Mouse (Mus musculus) forebrain, embryonic 13.5 days (tissue): ENCODE results near the gene Rasgrp2. TPM values are rescaled to one million over a fixed set of nuclear protein-coding genes. Genes with fewer than 3 reads are reported as not detected.
A peak's percentile ranks its signal among the peaks of the same experiment; 100 is the strongest.

Experiments
- ATAC-seq: fragments of 200-750 bp; cut with Nextera tagmentation; 2 replicates; pipeline ENCODE4 v1.8.0; 2017
- H3K27ac ChIP-seq: fragments of 300-500 bp; sonication (generic); 2 replicates; pipeline ENCODE4 v1.5.1; 2015; ENCODE audit warnings: inconsistent platforms, mild to moderate bottlenecking, moderate library complexity
- H3K27me3 ChIP-seq: fragments of 300-500 bp; sonication (generic); 2 replicates; pipeline ENCODE4 v1.6.1; 2015; ENCODE audit warnings: mild to moderate bottlenecking, inconsistent platforms
- H3K36me3 ChIP-seq: fragments of 300-500 bp; sonication (generic); 2 replicates; pipeline ENCODE4 v1.6.1; 2015; ENCODE audit warnings: mild to moderate bottlenecking, inconsistent platforms; ENCODE audit not compliant: poor library complexity, severe bottlenecking
- H3K4me1 ChIP-seq: fragments of 300-500 bp; sonication (generic); 2 replicates; pipeline ENCODE4 v1.6.1; 2015; ENCODE audit warnings: inconsistent platforms
- H3K4me2 ChIP-seq: fragments of 300-500 bp; sonication (generic); 2 replicates; pipeline ENCODE4 v1.6.1; 2015; ENCODE audit warnings: inconsistent platforms, mild to moderate bottlenecking, moderate library complexity
- H3K4me3 ChIP-seq: fragments of 300-500 bp; sonication (generic); 2 replicates; pipeline ENCODE4 v1.5.1; 2015; ENCODE audit warnings: mild to moderate bottlenecking, inconsistent platforms
- H3K9ac ChIP-seq: fragments of 300-500 bp; sonication (generic); 2 replicates; pipeline ENCODE4 v1.6.1; 2015; ENCODE audit warnings: mild to moderate bottlenecking, inconsistent platforms
- H3K9me3 ChIP-seq: fragments of 300-500 bp; sonication (generic); replicated peaks from 2 replicates; pipeline ENCODE4 v1.6.1; 2016; ENCODE audit warnings: inconsistent platforms
- WGBS: fragments of 180-500 bp; shearing (Covaris S2); methylation state at CpG from one replicate; pipeline ENCODE4 v1.1.7; 2015; 5-methylcytosine and 5-hydroxymethylcytosine counted together
- polyA plus RNA-seq: library from polyadenylated mRNA; unstranded; fragments of >200 nt; fragmentation: Nextera tagmentation; extraction: Ambion mirVana; gene quantifications from 2 replicates; pipeline ENCODE4 v1.2.1, GENCODE M21; 2015

Rasgrp2 gene
- polyA plus RNA-seq, 1 experiment from 2014 or later, result 25.1 TPM

GRCm38 (mm10) chr19:6424137-6424881 lies 25.2 kb downstream of the Rasgrp2 start:
- WGBS, result 65% methylated on average over 8 of the region's 8 CpGs
- peak overlapping the region; percentile 70; the same call in 1 of the 2 replicates for H3K27ac ChIP-seq
- H3K4me3 ChIP-seq, result no peak overlapping the region; the same call in 1 of the 2 replicates
- 0 out of 2 replicates have a peak overlapping the region, but pooled peaks have one; percentile 38 for H3K4me2 ChIP-seq
- H3K9ac ChIP-seq, result no peak overlapping the region
- peaks cover 56% of the 10 kb centered on the region for H3K27me3 ChIP-seq
- H3K36me3 ChIP-seq, result peaks cover 8% of the 10 kb centered on the region; the same call in 1 of the 2 replicates
- no peak for ATAC-seq
- peaks cover 100% of the 10 kb centered on the region for H3K4me1 ChIP-seq
- no peaks in the 10 kb centered on the region for H3K9me3 ChIP-seq

GRCm38 (mm10) chr19:6425595-6425994 lies 26.5 kb downstream of the Rasgrp2 start:
- Histone ChIP-seq H3K4me1 (peaks cover 96% of the 10 kb centered on the region), H3K9me3 (no peaks in the 10 kb centered on the region), H3K4me2 (peak overlapping the region; percentile 38), H3K9ac (0 out of 2 replicates have a peak overlapping the region, but pooled peaks have one; percentile 2), H3K4me3 (no peak overlapping the region), H3K27me3 (peaks cover 56% of the 10 kb centered on the region), H3K27ac (peak overlapping the region; percentile 70), H3K36me3 (peaks cover 8% of the 10 kb centered on the region; the same call in 1 of the 2 replicates)
- ATAC-seq, result peak; percentile 44
- WGBS, result 23% methylated on average over 5 of the region's 5 CpGs

DNA sequence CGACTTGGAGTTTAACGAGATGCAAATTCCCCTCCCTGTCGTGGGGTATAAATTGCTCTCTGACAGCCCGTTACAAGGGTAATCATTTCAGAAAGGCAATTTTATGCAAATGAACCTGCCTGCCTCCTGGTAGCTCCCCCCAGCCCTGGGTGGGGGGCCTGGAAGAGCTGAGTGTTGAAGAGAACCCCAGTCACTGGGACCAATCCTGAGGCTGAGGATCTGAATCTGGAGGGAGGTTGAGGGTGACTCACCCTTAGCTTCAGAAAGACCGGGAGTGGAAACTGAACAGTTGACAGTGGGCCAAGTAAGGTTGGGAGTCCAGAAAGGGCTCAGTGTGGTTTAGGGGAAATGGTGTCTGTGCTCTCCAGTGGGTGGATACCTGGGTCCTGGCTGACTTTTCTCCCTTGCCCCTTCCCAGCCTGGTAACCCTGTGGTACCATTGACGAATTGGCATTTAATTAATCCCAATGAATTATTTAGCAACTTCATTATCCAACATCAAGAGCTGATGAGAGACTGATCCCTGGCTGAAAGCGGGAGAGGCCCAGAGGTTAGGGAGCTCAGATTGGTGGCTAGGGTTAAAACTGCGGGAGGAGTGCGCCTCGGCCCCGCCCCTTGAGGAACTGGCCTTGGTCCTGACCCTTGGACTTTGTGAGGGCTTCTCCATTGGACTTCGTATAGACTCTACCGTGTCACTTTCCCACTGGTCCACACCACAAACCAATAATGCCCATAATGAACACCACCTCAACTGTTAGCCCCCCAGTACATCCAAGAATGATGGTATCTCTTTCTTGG lies 27.8 kb downstream of the Rasgrp2 start:
- H3K9ac ChIP-seq, result no peak overlapping the region
- peak overlapping the region; percentile 54 for H3K27ac ChIP-seq
- ATAC-seq, result peak; percentile 44; the same call in 1 of the 2 replicates
- H3K36me3 ChIP-seq, result peaks cover 8% of the 10 kb centered on the region; the same call in 1 of the 2 replicates
- H3K4me1 ChIP-seq, result peaks cover 92% of the 10 kb centered on the region
- 7% methylated on average over 13 of the region's 13 CpGs for WGBS
- peaks cover 55% of the 10 kb centered on the region for H3K27me3 ChIP-seq
- H3K4me2 ChIP-seq, result peak overlapping the region; percentile 62
- peak overlapping the region; percentile 36 for H3K4me3 ChIP-seq
- H3K9me3 ChIP-seq, result no peaks in the 10 kb centered on the region

DNA sequence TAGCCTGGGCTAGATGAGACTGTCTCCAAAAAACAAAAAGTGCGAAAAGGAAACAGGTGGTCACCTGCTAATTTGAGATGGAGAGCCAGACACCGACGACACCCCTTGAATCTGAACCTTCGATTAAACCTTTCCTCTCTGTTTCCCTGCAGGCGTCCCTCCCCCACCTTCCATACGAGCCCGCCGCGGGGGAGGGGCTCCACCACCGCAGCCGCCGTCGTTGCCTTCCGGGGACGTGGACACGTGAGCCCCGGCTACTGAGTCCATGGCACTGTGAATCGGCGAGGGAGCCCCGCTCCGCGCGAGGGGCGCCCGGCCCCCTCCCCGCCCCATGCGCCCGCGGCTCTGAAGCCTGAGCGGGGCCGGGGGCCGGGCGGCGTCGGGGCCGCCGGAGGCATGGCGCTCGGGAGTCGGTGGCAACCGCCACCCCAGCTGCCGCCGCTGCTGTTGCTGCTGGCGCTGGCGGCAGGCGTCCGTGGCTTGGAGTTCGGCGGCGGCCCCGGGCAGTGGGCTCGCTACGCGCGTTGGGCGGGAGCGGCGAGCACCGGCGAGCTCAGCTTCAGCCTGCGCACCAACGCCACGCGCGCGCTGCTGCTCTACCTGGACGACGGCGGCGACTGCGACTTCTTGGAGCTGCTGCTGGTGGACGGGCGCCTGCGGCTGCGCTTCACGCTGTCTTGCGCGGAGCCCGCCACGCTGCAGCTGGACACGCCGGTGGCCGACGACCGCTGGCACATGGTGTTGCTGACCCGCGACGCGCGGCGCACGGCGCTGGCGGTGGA lies 28.7 kb downstream of the Rasgrp2 start:
- Histone ChIP-seq H3K9ac (peak overlapping the region; percentile 43), H3K4me1 (peaks cover 86% of the 10 kb centered on the region), H3K27me3 (peaks cover 55% of the 10 kb centered on the region), H3K4me2 (peak overlapping the region; percentile 62), H3K9me3 (no peaks in the 10 kb centered on the region), H3K27ac (peak overlapping the region; percentile 54), H3K36me3 (peaks cover 8% of the 10 kb centered on the region; the same call in 1 of the 2 replicates), H3K4me3 (peak overlapping the region; percentile 36)
- 2% methylated on average over 71 of the region's 94 CpGs for WGBS
- ATAC-seq, result peak; percentile 14; the same call in 1 of the 2 replicates

GRCm38 (mm10) chr19:6428501-6429200 lies 29.5 kb downstream of the Rasgrp2 start:
- WGBS, result under 1% methylated on average over 60 of the region's 60 CpGs
- Histone ChIP-seq H3K27ac (no peak overlapping the region), H3K27me3 (peaks cover 54% of the 10 kb centered on the region), H3K9me3 (no peaks in the 10 kb centered on the region), H3K36me3 (peaks cover 8% of the 10 kb centered on the region; the same call in 1 of the 2 replicates), H3K9ac (peak overlapping the region; percentile 43), H3K4me1 (peaks cover 84% of the 10 kb centered on the region), H3K4me3 (peak overlapping the region; percentile 36), H3K4me2 (peak overlapping the region; percentile 62)
- ATAC-seq, result peak; percentile 54

GRCm38 (mm10) chr19:6443016-6443415 lies 43.9 kb downstream of the Rasgrp2 start:
- peaks cover 61% of the 10 kb centered on the region for H3K4me1 ChIP-seq
- WGBS, result 73% methylated on average over 10 of the region's 10 CpGs
- no peaks in the 10 kb centered on the region for H3K9me3 ChIP-seq
- H3K36me3 ChIP-seq, result no peaks in the 10 kb centered on the region
- H3K4me2 ChIP-seq, result no peak overlapping the region
- peak overlapping the region; percentile 21; the same call in 1 of the 2 replicates for H3K27ac ChIP-seq
- H3K4me3 ChIP-seq, result no peak overlapping the region
- no peak overlapping the region for H3K9ac ChIP-seq
- ATAC-seq, result no peak
- no peaks in the 10 kb centered on the region for H3K27me3 ChIP-seq

GRCm38 (mm10) chr19:6445761-6446423 lies 46.8 kb downstream of the Rasgrp2 start:
- H3K27ac ChIP-seq, result peak overlapping the region; percentile 77
- no peaks in the 10 kb centered on the region for H3K9me3 ChIP-seq
- H3K4me3 ChIP-seq, result peak overlapping the region; percentile 18
- H3K36me3 ChIP-seq, result no peaks in the 10 kb centered on the region
- H3K4me1 ChIP-seq, result peaks cover 64% of the 10 kb centered on the region
- peak; percentile 92 for ATAC-seq
- H3K9ac ChIP-seq, result peak overlapping the region; percentile 51
- peak overlapping the region; percentile 54 for H3K4me2 ChIP-seq
- 3% methylated on average over 10 of the region's 10 CpGs for WGBS
- H3K27me3 ChIP-seq, result no peaks in the 10 kb centered on the region

DNA sequence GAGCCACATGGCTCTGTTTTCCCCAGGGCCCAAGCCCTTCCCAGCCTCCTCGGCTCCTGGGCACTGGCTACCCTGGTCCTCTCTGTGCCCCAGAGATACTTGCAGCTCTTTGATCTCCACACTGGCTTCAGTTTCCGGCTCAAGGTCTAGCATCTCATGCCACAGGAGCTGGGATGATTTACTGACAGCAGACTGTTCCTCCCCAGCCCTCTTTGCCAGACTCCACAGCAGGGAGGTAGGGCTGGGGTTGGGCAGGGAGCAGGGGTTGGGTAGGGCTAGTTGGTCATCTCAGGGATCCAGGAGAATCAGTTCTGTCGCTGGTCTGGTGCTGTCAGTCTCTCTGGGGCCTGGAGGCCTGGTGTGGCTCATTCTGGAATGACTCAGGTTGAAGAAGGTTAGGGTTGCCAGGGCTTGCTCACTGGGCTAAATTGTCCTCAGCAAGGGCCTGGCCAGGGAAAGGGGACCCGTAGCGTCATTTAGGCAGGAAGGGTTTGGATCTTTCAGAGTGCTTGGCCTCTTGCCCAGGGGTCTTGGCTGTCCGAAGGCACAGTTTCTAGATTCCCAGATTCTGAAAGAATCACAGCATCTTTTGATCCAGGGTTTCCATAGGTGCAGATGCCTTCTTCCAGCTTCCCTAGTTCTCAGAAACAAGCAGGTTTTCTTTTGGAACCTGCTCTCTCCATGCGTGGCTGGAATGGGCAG lies 47.7 kb downstream of the Rasgrp2 start:
- Histone ChIP-seq H3K27ac (peak overlapping the region; percentile 77), H3K4me3 (no peak overlapping the region), H3K4me1 (peaks cover 73% of the 10 kb centered on the region), H3K36me3 (no peaks in the 10 kb centered on the region), H3K27me3 (no peaks in the 10 kb centered on the region), H3K9me3 (no peaks in the 10 kb centered on the region), H3K4me2 (peak overlapping the region; percentile 54), H3K9ac (peak overlapping the region; percentile 51)
- ATAC-seq, result 0 out of 2 replicates have a peak, but pooled peaks have one; percentile 1
- WGBS, result 48% methylated on average over 7 of the region's 7 CpGs

GRCm38 (mm10) chr19:6448752-6449151 lies 49.6 kb downstream of the Rasgrp2 start:
- ATAC-seq, result no peak
- Histone ChIP-seq H3K36me3 (no peaks in the 10 kb centered on the region), H3K27ac (no peak overlapping the region), H3K9ac (peak overlapping the region; percentile 31), H3K4me3 (no peak overlapping the region), H3K9me3 (no peaks in the 10 kb centered on the region), H3K4me2 (peak overlapping the region; percentile 30; the same call in 1 of the 2 replicates), H3K27me3 (no peaks in the 10 kb centered on the region), H3K4me1 (peaks cover 81% of the 10 kb centered on the region)
- 54% methylated on average over 5 of the region's 5 CpGs for WGBS

- no peak overlapping the region for H3K9ac ChIP-seq
- no peak overlapping the region for H3K4me2 ChIP-seq
- no peak overlapping the region for H3K27ac ChIP-seq
- WGBS, result 72% methylated on average over 7 of the region's 7 CpGs
- H3K36me3 ChIP-seq, result 0 out of 2 replicates have a peak, but pooled peaks cover under 1% of the 10 kb centered on the region
- H3K9me3 ChIP-seq, result no peaks in the 10 kb centered on the region
- no peak for ATAC-seq
- no peak overlapping the region for H3K4me3 ChIP-seq
- peaks cover 82% of the 10 kb centered on the region for H3K4me1 ChIP-seq
- H3K27me3 ChIP-seq, result no peaks in the 10 kb centered on the region
Measured at GRCm38 (mm10) chr19:6449841-6450240, 50.7 kb downstream of the Rasgrp2 start.
